Mouse (Mus musculus): ENCODE data around the gene Cpsf3.

DNA sequence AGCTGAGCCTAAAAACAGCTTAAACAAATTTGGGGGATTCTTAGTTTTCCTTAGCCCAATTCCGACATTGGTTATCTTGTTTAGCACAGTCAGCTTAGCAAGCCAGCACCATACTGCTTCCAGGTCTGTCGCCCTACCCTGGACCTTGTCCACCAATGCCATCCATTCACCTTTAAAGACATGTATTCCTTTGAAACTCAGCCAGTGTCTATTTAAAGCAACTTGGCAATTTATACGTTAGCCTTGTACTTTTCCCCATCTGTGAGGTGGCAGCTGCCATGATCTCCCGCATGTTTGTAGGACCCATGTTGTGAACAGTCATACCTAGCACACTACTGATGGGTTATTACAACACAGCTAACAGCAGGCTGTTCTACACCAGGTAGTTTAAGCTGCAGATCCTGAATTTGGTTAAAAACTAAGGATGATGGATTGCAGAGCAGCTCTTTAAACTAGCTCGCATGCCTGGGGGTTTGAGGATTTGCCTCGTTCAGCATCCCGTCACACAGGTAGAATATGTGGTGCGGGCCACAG lies 17.0 kb upstream of the Cpsf3 start:
- TF ChIP-seq CTCF (IDR thresholded peaks at IDR 0.05; ENCODE audit: low read depth) = no peak
- no peak for TF ChIP-seq EP300 (IDR thresholded peaks at IDR 0.05; ENCODE audit: low read depth)
